Mouse (Mus musculus): Measurements from ENCODE around the gene Ppp1cb.

Gene Ppp1cb

GRCm38 (mm10) chr5:32443906-32444305, 14.7 kb upstream of the Ppp1cb start:
- DNase-seq (ENCODE audit: low spot score) = no peak

- DNase-seq (ENCODE audit: low spot score) = no peak
Measured at GRCm38 (mm10) chr5:32445287-32445921, 13.2 kb upstream of the Ppp1cb start.

GRCm38 (mm10) chr5:32446394-32446793, 12.2 kb upstream of the Ppp1cb start:
- no peak for DNase-seq (ENCODE audit: low spot score)

- DNase-seq (ENCODE audit: low spot score) = no peak
Measured at GRCm38 (mm10) chr5:32446810-32447209, 11.8 kb upstream of the Ppp1cb start.

GRCm38 (mm10) chr5:32459251-32459881, 723 bp downstream of the Ppp1cb start:
- DNase-seq (ENCODE audit: low spot score) = peak; percentile 50

GRCm38 (mm10) chr5:32459882-32460751, 1.5 kb downstream of the Ppp1cb start:
- peak; percentile 79 for DNase-seq (ENCODE audit: low spot score)

- no peak for DNase-seq (ENCODE audit: low spot score)
Measured at GRCm38 (mm10) chr5:32460973-32461372, 2.3 kb downstream of the Ppp1cb start.

- DNase-seq (ENCODE audit: low spot score) = no peak
Measured at GRCm38 (mm10) chr5:32472332-32473028, 13.8 kb downstream of the Ppp1cb start.

- DNase-seq (ENCODE audit: low spot score) = no peak
Measured at GRCm38 (mm10) chr5:32473029-32473352, 14.3 kb downstream of the Ppp1cb start.

- no peak for DNase-seq (ENCODE audit: low spot score)
Measured at GRCm38 (mm10) chr5:32476501-32476900, 17.9 kb downstream of the Ppp1cb start.

GRCm38 (mm10) chr5:32478972-32479371, 20.3 kb downstream of the Ppp1cb start:
- DNase-seq (ENCODE audit: low spot score) = no peak

- no peak for DNase-seq (ENCODE audit: low spot score)
Measured at GRCm38 (mm10) chr5:32485430-32485829, 26.8 kb downstream of the Ppp1cb start.

GRCm38 (mm10) chr5:32488044-32488443, 29.4 kb downstream of the Ppp1cb start:
- DNase-seq (ENCODE audit: low spot score) = no peak

- no peak for DNase-seq (ENCODE audit: low spot score)
Measured at GRCm38 (mm10) chr5:32494084-32494700, 35.5 kb downstream of the Ppp1cb start.

GRCm38 (mm10) chr5:32508766-32509165, 50.1 kb downstream of the Ppp1cb start:
- DNase-seq (ENCODE audit: low spot score) = peak; percentile 83

GRCm38 (mm10) chr5:32520381-32520780, 61.7 kb downstream of the Ppp1cb start:
- peak; percentile 43 for DNase-seq (ENCODE audit: low spot score)

GRCm38 (mm10) chr5:32549449-32549848, 90.8 kb downstream of the Ppp1cb start:
- no peak for DNase-seq (ENCODE audit: low spot score)

- no peak for DNase-seq (ENCODE audit: low spot score)
Measured at GRCm38 (mm10) chr5:32564697-32565096, 106.1 kb downstream of the Ppp1cb start.

Measured in adipocyte (in vitro differentiated cells).